Mouse (Mus musculus): Measurements from ENCODE around the gene Dscam. TPM values are rescaled to one million over a fixed set of nuclear protein-coding genes. Genes with fewer than 3 reads are reported as not detected.

Dscam gene
- polyA plus RNA-seq, 1 experiment: 1.2 TPM

DNA sequence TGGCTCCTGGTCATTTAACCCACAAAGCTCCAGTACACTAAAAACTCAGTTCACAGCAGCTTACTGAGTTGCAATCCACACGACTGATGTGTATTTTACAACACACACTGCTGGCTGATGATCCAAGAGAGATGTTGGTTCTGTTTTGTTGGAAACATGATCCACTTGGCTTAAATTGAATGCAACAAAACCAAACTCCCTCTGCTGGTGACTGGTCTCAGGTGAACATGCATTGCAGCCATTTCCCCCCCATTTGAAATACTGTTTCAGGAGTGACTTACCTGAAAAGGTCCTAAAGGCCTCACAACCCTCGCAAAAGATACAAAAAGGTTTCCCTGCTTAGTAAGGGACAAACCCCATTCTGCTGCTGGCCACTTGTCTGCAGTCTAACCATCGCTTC, 156.2 kb downstream of the Dscam start:
- TF ChIP-seq CTCF (IDR thresholded peaks at IDR 0.05; ENCODE audit: extremely low read depth, insufficient read depth, insufficient read length, insufficient replicate concordance): no peak
- no peak for TF ChIP-seq POLR2A (IDR thresholded peaks at IDR 0.05; ENCODE audit: low read depth, low read length)
- Histone ChIP-seq H3K27me3 (ENCODE audit: control insufficient read depth, insufficient read depth, low read length) (no peaks in the 10 kb centered on the region), H3K27ac (ENCODE audit: insufficient read depth, low read length) (no peak overlapping the region), H3K4me1 (ENCODE audit: control insufficient read depth, insufficient read depth, insufficient read length) (no peaks in the 10 kb centered on the region), H3K36me3 (ENCODE audit: control insufficient read depth, insufficient read depth, low read length) (no peaks in the 10 kb centered on the region), H3K4me3 (ENCODE audit: extremely low read depth, insufficient read depth, insufficient read length) (no peak overlapping the region)
- 82% methylated on average over 3 of the region's 3 CpGs for WGBS
- no peak for DNase-seq (ENCODE audit: low read depth in 1 of 2, low spot score in 2 of 2)

DNA sequence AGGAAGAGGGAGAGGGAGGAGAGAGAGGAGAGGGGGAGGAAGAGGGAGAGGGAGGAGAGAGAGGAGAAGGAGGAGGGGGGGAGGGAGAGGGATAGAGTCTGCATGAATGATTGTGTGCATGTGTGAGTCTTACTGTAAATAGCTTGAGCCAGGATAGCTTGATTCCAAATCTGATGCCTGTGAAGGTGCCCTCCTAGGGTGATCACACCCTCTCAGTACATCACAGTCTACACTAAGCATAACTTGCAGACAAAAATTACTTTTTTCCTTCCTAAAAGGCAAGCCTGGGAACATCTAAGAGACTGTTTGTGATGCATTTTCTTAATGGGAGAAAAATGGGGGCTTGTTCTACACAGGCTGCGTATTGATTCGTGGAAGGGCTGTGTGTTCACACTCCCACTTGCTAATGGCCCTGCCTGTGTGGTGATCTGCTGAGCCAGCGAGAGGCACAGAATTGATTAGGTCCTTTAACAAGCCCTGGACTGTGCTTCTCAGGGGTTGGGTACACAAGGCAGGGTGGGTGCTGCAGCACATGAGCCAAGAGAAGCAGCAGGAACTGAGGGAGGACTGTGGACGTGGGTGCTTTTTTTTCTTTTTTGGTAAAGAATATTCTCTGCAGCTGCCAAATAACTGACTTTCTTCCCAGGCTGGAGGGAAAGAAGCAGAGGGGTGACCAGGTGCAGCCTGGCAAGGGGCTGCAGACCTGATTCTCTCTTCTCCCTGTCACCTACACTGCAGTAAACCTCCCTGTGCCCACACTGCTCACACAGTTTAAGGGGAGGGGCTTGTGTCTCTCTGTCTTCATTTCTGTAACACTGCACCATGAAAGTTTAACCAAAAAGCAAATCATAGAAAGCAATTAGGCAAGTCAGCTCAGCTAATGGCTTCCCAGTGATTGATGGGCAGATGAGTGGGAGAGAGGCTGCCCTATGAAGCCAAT, 161.2 kb downstream of the Dscam start:
- DNase-seq (ENCODE audit: low read depth in 1 of 2, low spot score in 2 of 2): no peak
- Histone ChIP-seq H3K27me3 (ENCODE audit: control insufficient read depth, insufficient read depth, low read length) (no peaks in the 10 kb centered on the region), H3K27ac (ENCODE audit: insufficient read depth, low read length) (no peak overlapping the region), H3K36me3 (ENCODE audit: control insufficient read depth, insufficient read depth, low read length) (no peaks in the 10 kb centered on the region), H3K4me3 (ENCODE audit: extremely low read depth, insufficient read depth, insufficient read length) (no peak overlapping the region), H3K4me1 (ENCODE audit: control insufficient read depth, insufficient read depth, insufficient read length) (no peaks in the 10 kb centered on the region)
- no peak for TF ChIP-seq CTCF (IDR thresholded peaks at IDR 0.05; ENCODE audit: extremely low read depth, insufficient read depth, insufficient read length, insufficient replicate concordance)
- no peak for TF ChIP-seq POLR2A (IDR thresholded peaks at IDR 0.05; ENCODE audit: low read depth, low read length)
- WGBS: 88% methylated on average over 4 of the region's 4 CpGs

DNA sequence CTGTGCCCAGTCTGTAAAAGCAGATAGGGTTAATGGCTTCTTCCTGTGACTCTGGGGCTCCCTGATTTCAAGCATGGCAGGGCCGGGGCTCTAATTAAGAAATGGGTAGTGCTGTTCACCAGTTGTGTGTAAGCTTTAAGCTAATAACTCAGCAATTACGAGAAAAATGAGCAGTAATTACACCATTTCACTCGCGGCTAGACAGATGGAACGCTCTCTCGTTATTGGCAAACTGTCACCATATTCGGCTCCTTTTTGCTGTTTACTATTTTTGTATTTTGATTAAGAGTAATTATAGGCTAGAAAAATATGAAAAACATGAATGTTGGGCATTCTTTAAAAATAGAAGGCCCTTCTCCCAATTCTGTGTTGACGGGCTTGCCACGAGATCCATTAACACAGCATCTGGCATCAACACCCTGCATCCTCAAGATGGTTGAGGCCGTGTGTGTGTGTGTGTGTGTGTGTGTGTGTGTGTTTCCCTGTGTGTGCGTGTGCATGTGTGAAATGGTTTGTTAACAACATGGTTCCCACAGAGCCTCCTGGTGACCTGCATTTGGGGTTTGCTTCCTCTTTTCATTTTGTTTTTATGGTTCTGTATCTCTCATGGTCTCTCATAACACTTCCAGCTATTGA, 162.5 kb downstream of the Dscam start:
- DNase-seq (ENCODE audit: low read depth in 1 of 2, low spot score in 2 of 2): no peak
- H3K4me3 ChIP-seq (ENCODE audit: extremely low read depth, insufficient read depth, insufficient read length): no peak overlapping the region
- no peaks in the 10 kb centered on the region for H3K36me3 ChIP-seq (ENCODE audit: control insufficient read depth, insufficient read depth, low read length)
- no peaks in the 10 kb centered on the region for H3K4me1 ChIP-seq (ENCODE audit: control insufficient read depth, insufficient read depth, insufficient read length)
- 84% methylated on average over 11 of the region's 11 CpGs for WGBS
- H3K27me3 ChIP-seq (ENCODE audit: control insufficient read depth, insufficient read depth, low read length): no peaks in the 10 kb centered on the region
- TF ChIP-seq POLR2A (IDR thresholded peaks at IDR 0.05; ENCODE audit: low read depth, low read length) (no peak), CTCF (IDR thresholded peaks at IDR 0.05; ENCODE audit: extremely low read depth, insufficient read depth, insufficient read length, insufficient replicate concordance) (no peak)
- H3K27ac ChIP-seq (ENCODE audit: insufficient read depth, low read length): no peak overlapping the region

DNA sequence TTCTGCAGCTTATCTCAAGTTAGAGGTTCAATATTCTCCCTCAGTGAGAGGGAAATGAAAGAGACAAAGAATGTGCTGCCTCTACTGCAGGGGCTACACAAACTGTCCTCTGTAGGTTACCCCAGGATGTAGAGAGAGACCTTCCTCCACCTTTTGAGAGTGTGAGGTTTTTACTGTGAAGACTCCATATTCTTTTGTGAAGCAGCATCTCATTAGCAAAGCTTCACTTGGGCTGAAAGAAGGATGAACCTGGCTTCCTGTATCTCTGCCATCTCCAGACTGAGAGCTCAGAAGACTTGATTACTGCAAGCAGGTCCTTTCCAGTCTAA, 163.7 kb downstream of the Dscam start:
- no peak overlapping the region for H3K27ac ChIP-seq (ENCODE audit: insufficient read depth, low read length)
- H3K4me1 ChIP-seq (ENCODE audit: control insufficient read depth, insufficient read depth, insufficient read length): no peaks in the 10 kb centered on the region
- DNase-seq (ENCODE audit: low read depth in 1 of 2, low spot score in 2 of 2): no peak
- H3K27me3 ChIP-seq (ENCODE audit: control insufficient read depth, insufficient read depth, low read length): no peaks in the 10 kb centered on the region
- H3K36me3 ChIP-seq (ENCODE audit: control insufficient read depth, insufficient read depth, low read length): no peaks in the 10 kb centered on the region
- no peak overlapping the region for H3K4me3 ChIP-seq (ENCODE audit: extremely low read depth, insufficient read depth, insufficient read length)
- no peak for TF ChIP-seq POLR2A (IDR thresholded peaks at IDR 0.05; ENCODE audit: low read depth, low read length)
- TF ChIP-seq CTCF (IDR thresholded peaks at IDR 0.05; ENCODE audit: extremely low read depth, insufficient read depth, insufficient read length, insufficient replicate concordance): no peak

DNA sequence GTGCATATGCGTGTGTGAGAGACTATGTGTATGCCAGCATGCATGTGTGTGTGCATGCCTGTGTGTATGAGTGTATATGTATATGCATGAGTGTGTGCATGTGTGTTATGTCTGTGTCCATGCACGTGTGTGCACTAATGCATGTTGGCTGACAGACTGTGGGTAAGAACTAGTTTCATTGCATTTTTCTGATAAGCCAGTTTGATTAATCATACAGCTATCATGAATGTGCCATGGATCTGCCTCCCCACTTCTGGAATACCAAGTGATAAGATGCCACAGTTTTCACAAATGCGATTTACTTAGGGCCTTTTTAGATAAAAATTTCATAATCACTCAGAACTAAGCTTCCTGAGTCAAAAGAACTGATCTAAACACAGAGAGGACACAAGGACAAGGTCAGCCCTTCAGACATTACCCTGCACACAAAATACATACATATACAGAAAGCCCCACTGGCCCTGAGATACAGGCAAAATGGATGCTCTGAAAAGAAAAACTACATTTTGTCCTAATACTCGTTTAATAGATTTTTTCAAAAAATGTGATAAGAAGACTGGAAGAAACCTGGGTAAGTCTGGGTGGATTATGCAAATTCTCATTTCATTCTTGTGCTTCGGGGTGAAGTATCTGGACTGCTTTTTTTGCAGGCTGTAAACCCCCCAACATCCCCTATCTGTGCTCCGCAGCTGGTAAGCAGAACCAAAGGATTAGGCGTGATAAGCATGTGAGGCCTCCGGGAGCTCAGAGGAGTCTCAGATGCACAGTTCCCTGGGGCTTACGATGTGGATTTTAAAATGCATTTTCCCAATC, 164.3 kb downstream of the Dscam start:
- H3K4me1 ChIP-seq (ENCODE audit: control insufficient read depth, insufficient read depth, insufficient read length): no peaks in the 10 kb centered on the region
- DNase-seq (ENCODE audit: low read depth in 1 of 2, low spot score in 2 of 2): no peak
- WGBS: 76% methylated on average over 9 of the region's 9 CpGs
- H3K27ac ChIP-seq (ENCODE audit: insufficient read depth, low read length): no peak overlapping the region
- H3K36me3 ChIP-seq (ENCODE audit: control insufficient read depth, insufficient read depth, low read length): no peaks in the 10 kb centered on the region
- no peak for TF ChIP-seq POLR2A (IDR thresholded peaks at IDR 0.05; ENCODE audit: low read depth, low read length)
- TF ChIP-seq CTCF (IDR thresholded peaks at IDR 0.05; ENCODE audit: extremely low read depth, insufficient read depth, insufficient read length, insufficient replicate concordance): no peak
- H3K4me3 ChIP-seq (ENCODE audit: extremely low read depth, insufficient read depth, insufficient read length): no peak overlapping the region
- H3K27me3 ChIP-seq (ENCODE audit: control insufficient read depth, insufficient read depth, low read length): no peaks in the 10 kb centered on the region

DNA sequence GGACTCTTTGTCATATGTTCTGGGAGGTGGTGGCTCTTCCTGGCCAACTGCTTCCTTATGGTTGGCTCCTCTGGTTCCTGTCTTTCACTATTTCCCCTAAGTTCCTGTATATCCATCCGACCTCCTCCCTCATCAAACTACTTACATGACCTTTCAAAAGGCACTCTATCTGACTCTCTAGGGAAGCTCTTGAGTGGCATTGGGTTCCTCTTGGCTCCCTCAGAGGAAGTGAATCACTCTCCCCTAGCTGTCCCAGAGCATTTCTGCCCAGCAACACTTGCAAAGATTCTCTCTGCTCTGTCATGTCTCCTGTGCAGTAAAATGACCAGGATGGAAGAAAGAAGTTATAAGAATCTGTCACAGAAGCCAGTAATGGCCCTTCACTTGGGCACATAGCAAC, 166.6 kb downstream of the Dscam start:
- H3K4me1 ChIP-seq (ENCODE audit: control insufficient read depth, insufficient read depth, insufficient read length): no peaks in the 10 kb centered on the region
- no peak overlapping the region for H3K27ac ChIP-seq (ENCODE audit: insufficient read depth, low read length)
- TF ChIP-seq CTCF (IDR thresholded peaks at IDR 0.05; ENCODE audit: extremely low read depth, insufficient read depth, insufficient read length, insufficient replicate concordance) (no peak), POLR2A (IDR thresholded peaks at IDR 0.05; ENCODE audit: low read depth, low read length) (no peak)
- no peak for DNase-seq (ENCODE audit: low read depth in 1 of 2, low spot score in 2 of 2)
- no peaks in the 10 kb centered on the region for H3K36me3 ChIP-seq (ENCODE audit: control insufficient read depth, insufficient read depth, low read length)
- H3K4me3 ChIP-seq (ENCODE audit: extremely low read depth, insufficient read depth, insufficient read length): no peak overlapping the region
- WGBS: 11% methylated on average over 1 of the region's 1 CpGs
- no peaks in the 10 kb centered on the region for H3K27me3 ChIP-seq (ENCODE audit: control insufficient read depth, insufficient read depth, low read length)
